Mouse (Mus musculus): Measurements from ENCODE around the gene Cyb5d1.

Cyb5d1 gene

GRCm38 (mm10) chr11:69357690-69358089, 37.7 kb downstream of the Cyb5d1 start:
- DNase-seq (ENCODE audit: low read depth) = no peak

DNA sequence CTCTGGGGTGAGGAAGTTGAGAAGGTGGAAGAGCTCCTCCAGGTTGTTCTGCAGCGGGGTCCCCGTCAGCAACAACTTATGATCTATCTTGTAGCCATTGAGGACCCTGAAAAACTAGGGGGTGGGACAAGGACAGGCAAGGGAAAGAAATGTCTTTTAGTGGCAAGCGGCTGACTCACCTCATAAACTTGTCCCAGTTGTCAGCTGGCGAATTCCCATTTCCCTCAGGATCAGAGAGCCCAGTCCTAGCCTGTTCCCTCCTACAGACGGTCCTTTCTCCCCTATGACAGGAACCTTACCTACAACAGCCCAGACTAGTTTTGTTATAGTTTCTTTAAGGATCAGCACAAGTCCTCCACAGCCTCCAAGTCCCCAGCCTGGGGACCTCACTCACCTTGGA, 38.9 kb downstream of the Cyb5d1 start:
- no peak for DNase-seq (ENCODE audit: low read depth)

DNA sequence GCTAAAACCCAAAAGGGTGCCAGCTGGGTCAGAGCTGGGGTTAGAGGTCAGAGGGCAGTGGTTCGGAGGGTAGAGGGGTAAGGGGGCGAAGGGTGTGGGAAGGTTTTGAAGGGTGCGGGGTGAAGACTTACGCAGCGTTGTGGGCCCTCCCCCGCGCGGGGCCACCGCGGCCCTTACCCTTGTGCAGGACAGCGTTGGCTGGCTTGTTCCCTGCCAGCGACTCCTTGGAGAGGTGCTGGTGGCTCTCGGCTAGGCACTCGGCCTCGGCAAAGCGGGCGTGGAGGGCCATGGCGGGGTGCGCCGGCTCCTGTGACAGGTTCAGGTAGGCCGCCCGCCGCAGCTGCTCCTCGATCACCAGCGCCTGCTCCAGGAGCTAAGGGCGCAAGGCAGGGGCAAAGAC, 49.0 kb downstream of the Cyb5d1 start:
- no peak for DNase-seq (ENCODE audit: low read depth)

All from induced T-regulatory cell, adult 2 months (primary cell).